Mouse (Mus musculus) heart, adult 2 months (tissue): ENCODE data around the gene Olfr774. TPM values are rescaled to one million over a fixed set of nuclear protein-coding genes. Genes with fewer than 3 reads are reported as not detected.
"Not testable (repeated sequence)": the region's sequence is repeated elsewhere in the genome, so short reads cannot be mapped to it uniquely, and the experiment has no call there.

Experiments used
- DNase-seq, 2 experiments: peaks; one replicate each; pipeline ENCODE4 v3.0.0; 2021
- H3K27ac ChIP-seq: fragments of 200-600 bp; 2 replicates; pipeline ENCODE4 v1.8.1; 2022
- H3K27me3 ChIP-seq: fragments of 200-500 bp; 2 replicates; pipeline ENCODE4 v1.6.1; 2012; ENCODE audit warnings: mild to moderate bottlenecking, low read length, inconsistent platforms, mixed read lengths; ENCODE audit not compliant: control insufficient read depth, insufficient read depth
- H3K36me3 ChIP-seq: fragments of 200-500 bp; 2 replicates; pipeline ENCODE4 v1.6.1; 2012; ENCODE audit warnings: low read length, inconsistent platforms; ENCODE audit not compliant: control insufficient read depth, insufficient read depth
- H3K4me1 ChIP-seq: fragments of 200-500 bp; 2 replicates; pipeline ENCODE4 v1.6.1; 2011; ENCODE audit warnings: low read length; ENCODE audit not compliant: control insufficient read depth, insufficient read depth
- H3K4me3 ChIP-seq: fragments of 200-600 bp; 2 replicates; pipeline ENCODE4 v1.8.1; 2022
- H3K79me2 ChIP-seq: fragments of 200-500 bp; replicated peaks from 2 replicates; pipeline ENCODE4 v1.6.1; 2012; ENCODE audit warnings: mild to moderate bottlenecking, inconsistent platforms, low read length, moderate library complexity, mixed read lengths; ENCODE audit not compliant: control insufficient read depth, insufficient read depth
- H3K9ac ChIP-seq: fragments of 200-500 bp; 2 replicates; pipeline ENCODE4 v1.6.1; 2012; ENCODE audit warnings: low read depth, mild to moderate bottlenecking, control low read depth, inconsistent platforms, low read length, mixed read lengths
- CTCF ChIP-seq: fragments of 200-600 bp; IDR thresholded peaks from 2 replicates; pipeline ENCODE4 v1.8.1; 2022; ENCODE audit warnings: antibody characterized with exemption, mild to moderate bottlenecking, moderate library complexity
- EP300 ChIP-seq: fragments of 200-500 bp; IDR thresholded peaks from 2 replicates; pipeline ENCODE4 v1.6.1; 2011; ENCODE audit warnings: low read depth, low read length, control low read depth; ENCODE audit not compliant: insufficient read depth
- POLR2A ChIP-seq: fragments of 200-500 bp; IDR thresholded peaks from 2 replicates; pipeline ENCODE4 v1.6.1; 2011; ENCODE audit warnings: mild to moderate bottlenecking, low read depth, low read length, control low read depth; ENCODE audit not compliant: insufficient read depth
- WGBS: fragments of 180-500 bp; shearing (Covaris S2); methylation state at CpG from one replicate; pipeline ENCODE4 v1.1.7; 2018; 5-methylcytosine and 5-hydroxymethylcytosine counted together
- intact Hi-C: fragments of 180-260 bp; cut with DNase I; formaldehyde crosslinking; loops from one replicate; pipeline ENCODE4 v1.15.1; 2025
- long read RNA-seq: library from polyadenylated mRNA; stranded (forward); transcript quantifications from one replicate; pipeline ENCODE4 v2.0.0, GENCODE M21; 2021
- polyA plus RNA-seq: library from polyadenylated mRNA; depleted of rRNA; stranded (reverse); fragments of >200 nt; gene quantifications from 2 replicates; pipeline ENCODE4 v1.2.3, GENCODE M21; 2012; rRNA removed
- total RNA-seq, 2 experiments: library from RNA; stranded (reverse); gene quantifications; 2 replicates each; pipeline ENCODE4 v1.2.3; 2021

Gene Olfr774
- total RNA-seq, result not detected
- polyA plus RNA-seq, result not detected in 2 replicates
- long read RNA-seq, result 0 reads

DNA sequence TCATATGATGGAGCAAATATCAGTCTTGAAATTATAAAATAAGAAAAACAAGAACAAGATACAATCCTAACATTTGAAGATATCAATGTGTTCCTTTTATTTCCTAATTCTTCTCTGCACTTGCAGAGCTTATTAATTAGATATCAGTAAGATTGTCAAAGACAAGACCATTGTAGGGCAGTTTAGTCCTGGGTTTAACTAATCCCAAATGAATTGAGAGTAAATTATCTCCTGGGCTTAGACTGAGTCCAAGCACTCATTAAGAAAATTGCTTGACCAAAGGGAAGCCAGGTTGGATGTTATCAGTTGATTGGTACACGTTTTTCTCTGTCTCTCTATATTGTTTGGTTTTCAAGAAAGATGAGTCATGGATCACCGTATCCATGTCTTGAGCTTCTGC is at the start of gene Olfr774:
Gene Olfr774, plus strand, starts transcription at position 301 of the 400 bp plus-strand sequence.
- intact Hi-C loops, result no loop called here
- H3K4me3 ChIP-seq, result no peak within 1 kb of the TSS
- no peak within 1 kb of the TSS for H3K27ac ChIP-seq
- no peaks in the 10 kb centered on the region for H3K36me3 ChIP-seq
- no peaks in the 10 kb centered on the region for H3K27me3 ChIP-seq
- H3K4me1 ChIP-seq, result no peaks in the 10 kb centered on the region
- DNase-seq, result no peak
- no peak within 1 kb of the TSS for H3K9ac ChIP-seq
- no peak for TF ChIP-seq POLR2A
- no peak for TF ChIP-seq CTCF
- no peak for TF ChIP-seq EP300
- no peaks in the 10 kb centered on the region for H3K79me2 ChIP-seq
- WGBS, result 55% methylated on average over 2 of the region's 2 CpGs

DNA sequence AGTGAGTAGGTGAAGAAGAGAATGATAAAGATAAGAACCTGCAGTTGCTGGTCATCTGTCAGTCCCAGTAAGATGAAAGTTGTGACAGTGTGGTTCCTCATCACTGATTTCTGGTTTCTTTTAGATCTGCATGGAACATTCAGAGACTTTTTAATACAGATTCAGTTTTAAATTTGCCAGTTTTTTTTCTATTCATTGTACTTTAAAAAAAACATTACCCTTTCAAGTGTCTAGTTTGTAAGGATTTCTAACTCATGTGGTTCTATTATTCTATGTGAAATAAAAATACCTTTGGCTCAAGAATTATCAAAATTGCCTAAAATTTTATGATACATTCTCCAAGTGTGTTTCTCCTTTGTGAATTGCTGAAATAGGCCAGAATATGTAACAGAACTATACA is 48.7 kb upstream of the Olfr774 start, which contains the start of gene Olfr773:
Gene Olfr773, minus strand, starts transcription at position 101 of the 400 bp plus-strand sequence.
- H3K27me3 ChIP-seq, H3K4me3 ChIP-seq, H3K79me2 ChIP-seq, intact Hi-C loops, H3K9ac ChIP-seq, DNase-seq, H3K4me1 ChIP-seq, H3K27ac ChIP-seq, H3K36me3 ChIP-seq: not testable (repeated sequence)

DNA sequence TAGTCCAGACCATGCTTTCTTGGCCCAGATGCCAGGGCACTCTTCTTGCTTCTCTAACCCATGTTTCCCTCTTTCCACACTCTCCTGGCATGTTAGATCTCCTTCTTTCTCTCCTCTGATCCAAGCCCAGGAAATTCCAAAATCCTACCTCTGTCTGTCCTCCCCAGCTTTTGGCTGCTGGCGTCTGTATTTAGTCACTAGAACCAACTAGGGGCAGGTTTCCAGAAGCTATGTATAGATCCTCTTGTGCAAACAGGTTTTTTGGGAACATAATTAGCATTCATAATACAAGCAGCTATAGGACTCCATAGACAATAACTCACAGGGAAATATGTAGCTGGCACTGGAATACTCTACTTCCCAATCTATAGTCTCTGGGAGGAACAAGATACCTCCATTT is 5.3 kb upstream of the Olfr774 start:
- intact Hi-C loops, result no loop called here

DNA sequence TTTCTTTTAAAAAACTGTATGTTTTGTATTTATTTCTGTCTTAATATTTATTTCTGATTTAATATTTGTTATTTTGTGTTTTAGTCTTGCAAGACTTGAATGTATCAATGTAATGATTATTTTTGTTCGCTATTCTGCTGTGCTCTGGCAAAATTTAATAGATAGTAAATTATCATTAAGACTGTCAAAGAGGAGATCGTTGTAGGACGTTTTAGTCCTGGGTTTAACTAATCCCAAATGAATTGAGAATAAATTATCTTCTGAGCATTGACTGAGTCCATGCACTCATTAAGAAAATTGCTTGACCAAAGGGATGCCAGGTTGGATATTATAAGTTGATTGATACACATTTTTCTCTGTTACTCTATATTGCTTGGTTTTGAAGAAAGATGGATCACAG is 12.1 kb downstream of the Olfr774 start, which contains the start of gene Olfr775:
Gene Olfr775, plus strand, starts transcription at position 301 of the 400 bp plus-strand sequence.
- no peak within 1 kb of the TSS for H3K4me3 ChIP-seq
- WGBS, result 62% methylated on average over 3 of the region's 3 CpGs
- TF ChIP-seq POLR2A (no peak), EP300 (no peak), CTCF (no peak)
- no peak for DNase-seq
- H3K4me1 ChIP-seq, result no peaks in the 10 kb centered on the region
- H3K36me3 ChIP-seq, result no peaks in the 10 kb centered on the region
- no peak within 1 kb of the TSS for H3K27ac ChIP-seq
- intact Hi-C loops, result no loop called here
- H3K27me3 ChIP-seq, result no peaks in the 10 kb centered on the region
- H3K79me2 ChIP-seq, result no peaks in the 10 kb centered on the region
- no peak within 1 kb of the TSS for H3K9ac ChIP-seq

More for the DNA sequence above, 5.3 kb upstream of the Olfr774 start:
- no peaks in the 10 kb centered on the region for H3K79me2 ChIP-seq
- 54% methylated on average over 1 of the region's 1 CpGs for WGBS
- DNase-seq, result no peak
- no peaks in the 10 kb centered on the region for H3K27me3 ChIP-seq
- no peak overlapping the region for H3K9ac ChIP-seq
- no peaks in the 10 kb centered on the region for H3K4me1 ChIP-seq
- H3K4me3 ChIP-seq, result no peak overlapping the region
- no peaks in the 10 kb centered on the region for H3K36me3 ChIP-seq
- TF ChIP-seq CTCF, result no peak
- TF ChIP-seq EP300, result no peak
- TF ChIP-seq POLR2A, result no peak
- H3K27ac ChIP-seq, result no peak overlapping the region

DNA sequence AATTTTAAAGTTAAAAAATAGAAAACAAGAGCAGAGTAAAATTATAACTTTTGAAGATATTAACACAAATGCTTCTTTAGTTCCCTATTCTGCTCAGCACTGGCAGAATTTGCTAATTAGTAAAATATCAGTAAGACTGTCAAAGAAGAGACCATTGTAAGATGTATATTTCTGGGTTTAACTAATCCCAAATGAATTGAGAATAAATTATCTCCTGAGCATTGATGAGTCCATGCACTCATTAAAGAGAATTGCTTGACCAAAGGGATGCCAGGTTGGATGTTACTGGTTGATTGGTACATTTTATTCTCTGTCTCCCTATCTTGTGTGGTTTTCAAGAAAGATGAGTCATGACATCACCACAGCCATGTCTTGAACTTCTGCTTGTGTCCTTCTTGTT is 22.8 kb downstream of the Olfr774 start, which contains the start of gene Olfr776:
Gene Olfr776, plus strand, starts transcription at position 301 of the 400 bp plus-strand sequence.
- H3K36me3 ChIP-seq, result no peaks in the 10 kb centered on the region
- H3K9ac ChIP-seq, result no peak within 1 kb of the TSS
- H3K27ac ChIP-seq, result no peak within 1 kb of the TSS
- H3K4me3 ChIP-seq, result no peak within 1 kb of the TSS
- no peaks in the 10 kb centered on the region for H3K79me2 ChIP-seq
- no peak for DNase-seq
- intact Hi-C loops, result no loop called here
- H3K4me1 ChIP-seq, result no peaks in the 10 kb centered on the region
- no peaks in the 10 kb centered on the region for H3K27me3 ChIP-seq
- TF ChIP-seq POLR2A, result no peak
- no peak for TF ChIP-seq CTCF
- TF ChIP-seq EP300, result no peak

DNA sequence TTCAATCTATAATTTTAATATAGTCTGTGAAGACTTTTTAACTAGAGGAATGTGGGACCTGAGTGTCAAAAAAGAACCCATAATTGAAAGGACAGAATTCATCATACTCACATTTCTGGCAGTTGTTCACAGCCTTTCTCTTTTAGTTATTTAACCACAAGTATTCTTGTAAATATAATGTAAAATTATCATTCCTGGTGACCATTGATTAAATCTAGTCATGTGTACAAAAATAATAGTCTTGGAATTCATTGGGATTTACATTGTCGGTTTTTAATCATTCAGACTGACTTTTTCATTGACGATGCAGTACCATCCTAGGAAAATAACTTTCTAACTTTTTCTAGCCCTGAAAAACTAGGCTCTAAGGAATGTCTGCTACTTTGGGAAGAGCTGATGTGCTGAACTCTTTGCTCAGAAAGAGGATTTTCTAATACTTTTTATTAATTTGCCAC is 35.1 kb downstream of the Olfr774 start, which contains the start of gene Olfr777:
Gene Olfr777, minus strand, starts transcription at position 405 of the 455 bp plus-strand sequence.
- Histone ChIP-seq H3K27me3 (no peaks in the 10 kb centered on the region), H3K4me1 (no peaks in the 10 kb centered on the region), H3K36me3 (no peaks in the 10 kb centered on the region), H3K27ac (no peak within 1 kb of the TSS), H3K79me2 (no peaks in the 10 kb centered on the region), H3K4me3 (no peak within 1 kb of the TSS), H3K9ac (no peak within 1 kb of the TSS)
- WGBS, result 90% methylated on average over 2 of the region's 2 CpGs
- intact Hi-C loops, result no loop called here
- no peak for TF ChIP-seq CTCF
- no peak for TF ChIP-seq EP300
- TF ChIP-seq POLR2A, result no peak
- no peak for DNase-seq

Other genes starting within 250 kb of the Olfr774 start
- gene Olfr9, start 246.8 kb upstream of the Olfr774 start, total RNA-seq, result not detected
- not detected in 2 replicates for gene Olfr9, start 246.8 kb upstream of the Olfr774 start, polyA plus RNA-seq
- not detected for gene Olfr763, start 225.4 kb upstream of the Olfr774 start, total RNA-seq
- gene Olfr763, start 225.4 kb upstream of the Olfr774 start, polyA plus RNA-seq, result not detected in 2 replicates
- gene Olfr764-ps1, start 196.3 kb upstream of the Olfr774 start, total RNA-seq, result not detected
- not detected in 2 replicates for gene Olfr764-ps1, start 196.3 kb upstream of the Olfr774 start, polyA plus RNA-seq
- not detected for gene Olfr765, start 186.2 kb upstream of the Olfr774 start, total RNA-seq
- not detected in 2 replicates for gene Olfr765, start 186.2 kb upstream of the Olfr774 start, polyA plus RNA-seq
- not detected for gene Olfr766-ps1, start 167.2 kb upstream of the Olfr774 start, total RNA-seq
- gene Olfr766-ps1, start 167.2 kb upstream of the Olfr774 start, polyA plus RNA-seq, result not detected in 2 replicates
- gene Olfr767, start 153.3 kb upstream of the Olfr774 start, total RNA-seq, result not detected
- not detected in 2 replicates for gene Olfr767, start 153.3 kb upstream of the Olfr774 start, polyA plus RNA-seq
- gene Olfr768, start 136.8 kb upstream of the Olfr774 start, total RNA-seq, result not detected
- not detected in 2 replicates for gene Olfr768, start 136.8 kb upstream of the Olfr774 start, polyA plus RNA-seq
- gene Olfr769, start 118.3 kb upstream of the Olfr774 start, total RNA-seq, result not detected
- not detected in 2 replicates for gene Olfr769, start 118.3 kb upstream of the Olfr774 start, polyA plus RNA-seq
- not detected for gene Olfr770, start 97.2 kb upstream of the Olfr774 start, total RNA-seq
- not detected in 2 replicates for gene Olfr770, start 97.2 kb upstream of the Olfr774 start, polyA plus RNA-seq
- not detected for gene Olfr771, start 71.5 kb upstream of the Olfr774 start, total RNA-seq
- not detected in 2 replicates for gene Olfr771, start 71.5 kb upstream of the Olfr774 start, polyA plus RNA-seq
- gene Olfr772, start 58.3 kb upstream of the Olfr774 start, total RNA-seq, result not detected
- gene Olfr772, start 58.3 kb upstream of the Olfr774 start, polyA plus RNA-seq, result not detected in 2 replicates
- not detected for gene Olfr773, start 48.8 kb upstream of the Olfr774 start, total RNA-seq
- gene Olfr773, start 48.8 kb upstream of the Olfr774 start, polyA plus RNA-seq, result not detected in 2 replicates
- gene Olfr775, start 12.2 kb downstream of the Olfr774 start, total RNA-seq, result not detected
- gene Olfr775, start 12.2 kb downstream of the Olfr774 start, polyA plus RNA-seq, result not detected in 2 replicates
- gene Olfr776, start 22.9 kb downstream of the Olfr774 start, total RNA-seq, result not detected
- gene Olfr776, start 22.9 kb downstream of the Olfr774 start, polyA plus RNA-seq, result not detected in 2 replicates
- not detected for gene Olfr777, start 35.3 kb downstream of the Olfr774 start, total RNA-seq
- gene Olfr777, start 35.3 kb downstream of the Olfr774 start, polyA plus RNA-seq, result not detected in 2 replicates
- not detected for gene Olfr780, start 81.9 kb downstream of the Olfr774 start, total RNA-seq
- gene Olfr780, start 81.9 kb downstream of the Olfr774 start, polyA plus RNA-seq, result not detected in 2 replicates
- gene Olfr781, start 92.7 kb downstream of the Olfr774 start, total RNA-seq, result not detected
- gene Olfr781, start 92.7 kb downstream of the Olfr774 start, polyA plus RNA-seq, result not detected in 2 replicates
- gene Olfr782, start 112.6 kb downstream of the Olfr774 start, total RNA-seq, result not detected
- gene Olfr782, start 112.6 kb downstream of the Olfr774 start, polyA plus RNA-seq, result not detected in 2 replicates
- under 1 TPM; 0.07 to 0.10 TPM for gene Olfr784, start 147.9 kb downstream of the Olfr774 start, total RNA-seq
- 0.06 TPM in 1 of 2 replicates, not detected in the other for gene Olfr784, start 147.9 kb downstream of the Olfr774 start, polyA plus RNA-seq
- gene Olfr785, start 169.2 kb downstream of the Olfr774 start, total RNA-seq, result not detected
- not detected in 2 replicates for gene Olfr785, start 169.2 kb downstream of the Olfr774 start, polyA plus RNA-seq
- gene Olfr786, start 191.1 kb downstream of the Olfr774 start, total RNA-seq, result not detected
- gene Olfr786, start 191.1 kb downstream of the Olfr774 start, polyA plus RNA-seq, result not detected in 2 replicates
- not detected for gene Olfr787, start 225.7 kb downstream of the Olfr774 start, total RNA-seq
- gene Olfr787, start 225.7 kb downstream of the Olfr774 start, polyA plus RNA-seq, result not detected in 2 replicates
- gene Olfr788, start 234.8 kb downstream of the Olfr774 start, total RNA-seq, result not detected
- not detected in 2 replicates for gene Olfr788, start 234.8 kb downstream of the Olfr774 start, polyA plus RNA-seq
- not detected for gene Olfr789, start 248.5 kb downstream of the Olfr774 start, total RNA-seq
- gene Olfr789, start 248.5 kb downstream of the Olfr774 start, polyA plus RNA-seq, result not detected in 2 replicates